Mouse (Mus musculus): ENCODE data around the gene Slc9a3r1.

The Slc9a3r1 gene

DNA sequence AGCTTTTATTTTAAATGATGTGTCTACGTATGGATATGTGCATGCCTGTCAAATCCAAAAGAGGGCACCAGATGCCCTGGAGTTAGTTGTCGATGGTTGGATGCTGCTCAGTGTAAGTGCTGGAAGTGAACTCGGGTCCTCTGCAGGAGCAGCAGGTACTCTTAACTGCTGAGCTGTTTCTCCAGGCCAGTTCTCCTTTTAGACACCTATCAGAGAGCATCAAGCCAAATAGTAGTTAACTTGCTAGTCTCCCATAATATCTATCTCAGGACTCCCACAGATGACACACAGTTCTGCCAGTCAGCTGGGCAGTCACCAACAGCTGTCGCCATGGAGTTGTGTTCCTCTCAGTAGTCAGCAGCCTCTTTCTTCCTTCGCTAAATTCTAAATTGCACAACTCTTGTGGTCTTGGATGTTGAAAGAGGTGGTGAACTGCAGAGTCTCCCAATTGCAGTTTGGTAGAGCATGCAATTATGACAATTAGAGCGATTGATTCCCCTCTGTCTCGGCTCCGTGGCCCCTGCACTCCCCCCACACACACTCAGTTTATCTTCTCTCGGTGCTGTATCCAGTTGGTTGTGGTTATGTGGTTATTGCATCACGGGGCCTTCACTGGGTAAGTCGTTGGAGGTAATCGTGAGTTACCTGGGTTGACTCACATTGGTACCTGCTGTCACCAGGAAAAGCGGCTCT is 25.5 kb downstream of the Slc9a3r1 start:
- DNase-seq (ENCODE audit: inconsistent ontology term), result no peak

DNA sequence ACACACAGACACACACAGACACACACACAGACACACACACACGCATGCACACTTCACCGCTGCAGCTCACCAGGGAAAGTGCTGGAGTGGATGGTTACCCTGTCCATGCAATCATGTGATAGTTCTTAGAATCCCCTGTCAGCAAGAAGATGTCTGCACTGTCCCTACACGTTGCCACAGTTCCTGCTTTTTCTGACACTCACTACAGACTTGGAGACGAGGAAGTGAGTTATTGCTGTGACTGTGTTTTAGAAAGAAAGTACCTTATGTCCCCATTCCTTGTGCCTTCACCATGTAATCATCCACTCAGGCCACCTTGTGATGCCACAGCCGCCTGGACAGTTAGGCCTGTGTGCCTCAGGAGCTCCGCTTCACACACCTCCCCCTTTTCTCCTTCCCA is 26.2 kb downstream of the Slc9a3r1 start:
- no peak for DNase-seq (ENCODE audit: inconsistent ontology term)

GRCm38 (mm10) chr11:115192180-115192579 is 29.0 kb downstream of the Slc9a3r1 start:
- no peak for DNase-seq (ENCODE audit: inconsistent ontology term)

- no peak for DNase-seq (ENCODE audit: inconsistent ontology term)
Measured at GRCm38 (mm10) chr11:115194693-115195092, 31.6 kb downstream of the Slc9a3r1 start.

- DNase-seq (ENCODE audit: inconsistent ontology term), result no peak
Measured at GRCm38 (mm10) chr11:115195933-115196332, 32.8 kb downstream of the Slc9a3r1 start.

GRCm38 (mm10) chr11:115197558-115197957 is 34.4 kb downstream of the Slc9a3r1 start:
- no peak for DNase-seq (ENCODE audit: inconsistent ontology term)

- DNase-seq (ENCODE audit: inconsistent ontology term), result no peak
Measured at GRCm38 (mm10) chr11:115198932-115199384, 35.8 kb downstream of the Slc9a3r1 start.

DNA sequence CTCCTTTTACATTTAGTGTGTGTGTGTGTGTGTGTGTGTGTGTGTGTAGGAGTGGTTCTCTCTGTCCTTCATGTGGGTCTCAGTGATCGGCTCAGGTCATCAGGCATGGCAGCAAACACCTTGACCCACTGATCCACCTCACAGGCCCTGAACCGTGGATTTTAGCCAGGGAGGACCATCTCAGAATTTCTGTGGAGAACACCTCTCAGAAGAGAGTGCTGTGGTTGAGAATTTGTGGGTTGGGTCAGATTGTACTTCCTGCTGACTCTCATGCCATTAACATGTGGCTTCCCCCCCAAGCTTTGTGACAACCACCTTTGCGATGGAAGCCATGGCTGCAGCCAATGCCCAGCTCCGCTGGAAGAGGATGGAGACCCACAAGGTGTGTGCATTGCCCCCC is 37.4 kb downstream of the Slc9a3r1 start:
- no peak for DNase-seq (ENCODE audit: inconsistent ontology term)

GRCm38 (mm10) chr11:115202316-115202715 is 39.2 kb downstream of the Slc9a3r1 start:
- DNase-seq (ENCODE audit: inconsistent ontology term), result peak; percentile 68

GRCm38 (mm10) chr11:115202756-115203155 is 39.6 kb downstream of the Slc9a3r1 start:
- no peak for DNase-seq (ENCODE audit: inconsistent ontology term)

GRCm38 (mm10) chr11:115208126-115208525 is 45.0 kb downstream of the Slc9a3r1 start:
- no peak for DNase-seq (ENCODE audit: inconsistent ontology term)

GRCm38 (mm10) chr11:115208776-115209732 is 45.9 kb downstream of the Slc9a3r1 start:
- no peak for DNase-seq (ENCODE audit: inconsistent ontology term)

DNA sequence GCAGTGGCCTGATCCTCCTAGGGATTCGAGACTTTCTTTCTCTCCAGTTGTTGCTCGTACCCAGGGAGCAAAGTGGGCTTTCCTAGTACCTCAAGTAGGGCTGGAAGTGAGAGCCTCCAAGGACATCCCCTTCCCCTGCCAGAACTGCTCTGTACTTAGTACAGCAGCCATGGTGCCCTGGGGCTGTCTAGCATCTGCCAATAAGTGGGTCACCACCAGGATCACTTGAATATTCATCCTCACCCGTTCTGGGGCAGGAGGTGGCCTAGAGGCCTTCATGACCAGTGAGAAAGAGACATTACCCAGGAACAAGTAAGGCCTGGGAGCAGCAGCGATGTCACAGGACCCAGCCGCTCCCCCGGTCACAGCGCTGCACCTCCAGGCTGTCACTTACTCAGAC is 46.8 kb downstream of the Slc9a3r1 start:
- no peak for DNase-seq (ENCODE audit: inconsistent ontology term)

DNA sequence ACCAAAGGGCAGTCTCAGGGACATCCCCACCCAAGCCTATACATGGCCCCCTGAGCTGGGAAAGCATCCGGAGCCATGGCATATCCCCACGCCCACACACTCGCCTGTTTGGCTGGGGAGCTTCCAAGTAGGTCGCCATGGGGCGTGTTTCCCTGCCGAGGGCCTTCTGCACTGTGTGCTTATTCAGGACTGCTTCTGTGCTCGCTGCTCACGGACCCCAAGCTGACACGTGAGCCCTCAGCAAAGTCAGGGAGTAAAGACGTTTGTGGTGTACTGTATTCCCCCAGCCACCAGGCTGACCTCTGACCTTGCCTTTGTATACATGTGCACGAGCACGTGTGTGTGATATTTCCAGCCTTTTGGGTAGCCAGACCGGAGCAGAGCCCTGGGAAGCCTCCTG is 49.0 kb downstream of the Slc9a3r1 start:
- peak; percentile 60 for DNase-seq (ENCODE audit: inconsistent ontology term)

DNA sequence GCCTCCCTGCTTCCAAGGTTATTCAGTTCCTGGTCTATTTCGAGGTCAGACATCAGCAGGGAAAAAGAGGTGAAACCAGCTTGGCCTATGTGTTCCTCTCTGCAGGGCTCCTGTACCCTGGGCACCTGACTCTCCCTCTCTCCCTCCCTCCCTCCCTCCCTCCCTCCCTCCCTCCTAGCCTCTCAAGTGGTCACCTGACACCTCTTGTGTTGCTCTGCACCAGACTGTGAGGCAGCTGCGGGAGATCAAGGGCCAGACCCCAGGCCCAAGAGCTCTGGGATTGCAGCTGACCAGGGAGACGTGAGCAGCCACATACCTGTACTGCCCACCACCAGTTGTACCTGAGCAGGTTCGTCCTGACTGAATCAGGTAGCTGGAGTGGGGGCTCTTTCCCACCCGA is 52.0 kb downstream of the Slc9a3r1 start:
- no peak for DNase-seq (ENCODE audit: inconsistent ontology term)

GRCm38 (mm10) chr11:115217439-115218410 is 54.6 kb downstream of the Slc9a3r1 start:
- peak; percentile 69 for DNase-seq (ENCODE audit: inconsistent ontology term)

- no peak for DNase-seq (ENCODE audit: inconsistent ontology term)
Measured at GRCm38 (mm10) chr11:115219263-115219662, 56.1 kb downstream of the Slc9a3r1 start.

- DNase-seq (ENCODE audit: inconsistent ontology term), result no peak
Measured at GRCm38 (mm10) chr11:115219685-115220084, 56.5 kb downstream of the Slc9a3r1 start.

DNA sequence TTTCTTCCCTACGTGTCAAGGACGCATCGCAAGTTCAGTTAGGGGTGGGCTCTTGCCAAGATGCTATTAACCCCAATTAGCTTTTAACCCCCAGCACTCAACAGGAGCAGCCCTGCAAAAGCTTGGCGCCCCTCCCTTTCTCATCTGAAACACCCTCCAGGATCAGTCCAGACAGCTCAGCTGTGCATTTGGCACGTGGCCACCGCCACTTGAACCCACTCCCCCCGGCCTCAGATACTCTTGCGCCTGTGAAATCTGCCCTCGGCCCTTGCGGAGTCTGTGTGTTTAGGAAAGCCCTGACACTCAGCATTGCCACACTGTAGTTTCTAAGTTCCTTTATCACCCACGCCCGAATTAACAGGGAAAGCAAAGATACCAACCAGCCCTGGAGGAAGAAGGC is 58.9 kb downstream of the Slc9a3r1 start:
- DNase-seq (ENCODE audit: inconsistent ontology term), result no peak

DNA sequence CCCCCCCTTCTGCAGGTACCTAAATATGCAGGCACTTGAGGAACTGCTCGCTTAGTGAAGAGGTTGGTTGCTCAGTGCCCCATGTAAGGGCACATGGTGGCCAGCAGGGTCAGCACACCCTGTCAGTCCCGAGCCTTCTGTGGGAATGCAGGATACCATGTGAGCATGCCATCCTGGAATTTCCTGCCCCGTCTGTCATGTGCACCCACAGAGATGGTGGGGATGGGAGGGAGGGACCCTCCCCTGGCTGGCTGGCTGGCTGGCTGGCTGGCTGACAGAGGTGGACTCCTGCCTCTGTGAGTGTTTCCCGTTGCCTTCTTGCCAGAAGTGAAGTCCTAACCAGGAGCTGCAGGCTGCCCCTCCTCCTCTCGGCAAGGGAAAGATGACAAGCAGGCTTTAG is 59.4 kb downstream of the Slc9a3r1 start:
- peak; percentile 58 for DNase-seq (ENCODE audit: inconsistent ontology term)

DNA sequence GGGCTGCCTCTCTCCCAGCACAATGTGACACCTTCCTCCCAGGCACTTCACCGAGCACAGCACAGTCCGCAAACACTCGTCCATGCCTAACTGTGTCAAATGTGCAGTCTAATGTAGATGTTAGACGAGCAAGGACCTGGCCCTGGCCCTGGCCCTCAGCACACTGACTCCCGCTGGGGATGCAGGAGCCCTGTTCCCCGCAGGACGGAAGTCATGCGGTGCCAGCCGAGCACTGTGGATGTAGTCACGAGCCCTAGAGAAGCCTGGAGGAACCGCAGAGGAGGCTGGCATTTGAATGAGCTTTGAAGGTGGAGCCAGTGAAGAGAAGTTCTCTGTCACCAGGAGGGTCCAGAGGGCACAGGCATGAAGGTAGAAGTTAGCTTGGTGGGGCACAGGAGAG is 60.3 kb downstream of the Slc9a3r1 start:
- no peak for DNase-seq (ENCODE audit: inconsistent ontology term)

DNA sequence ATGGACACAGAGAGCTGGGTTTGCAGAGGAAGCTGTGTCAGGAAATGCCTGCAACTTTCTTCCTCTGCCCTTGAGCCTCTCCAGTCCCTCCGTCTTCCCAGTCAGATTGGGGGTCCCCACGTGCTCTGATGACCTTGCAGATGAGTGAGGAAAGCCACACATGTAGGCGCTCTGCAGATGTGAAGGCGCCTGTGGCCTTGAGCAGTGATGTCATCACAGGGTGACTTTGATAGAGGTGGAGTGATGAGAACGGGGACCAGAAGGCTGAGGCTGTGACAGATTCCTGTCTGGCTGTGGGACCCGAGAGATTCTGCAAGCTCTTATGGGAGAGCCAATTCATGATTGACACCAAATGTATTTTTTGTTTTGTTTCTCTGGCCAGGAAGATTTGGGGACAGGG is 60.7 kb downstream of the Slc9a3r1 start:
- DNase-seq (ENCODE audit: inconsistent ontology term), result no peak
